Mouse (Mus musculus) gastrocnemius, postnatal 14 days (tissue): ENCODE data around the gene Cd209a. TPM values are rescaled to one million over a fixed set of nuclear protein-coding genes. Genes with fewer than 3 reads are reported as not detected.
"Not testable (repeated sequence)": the region's sequence is repeated elsewhere in the genome, so short reads cannot be mapped to it uniquely, and the experiment has no call there.

Experiments
- DNase-seq: peaks from one replicate; pipeline ENCODE4 v3.0.0; 2021; ENCODE audit warnings: mixed read lengths
- intact Hi-C: fragments of 180-260 bp; cut with DNase I; formaldehyde crosslinking; loops from one replicate; pipeline ENCODE4 v1.15.1; 2025; ENCODE audit warnings: low total_unique reads
- long read RNA-seq, 2 experiments: library from polyadenylated mRNA; stranded (forward); transcript quantifications; one replicate each; pipeline ENCODE4 v2.0.0; 2021
- microRNA-seq, 2 experiments: library from miRNA; unstranded; fragments of <30 nt; microRNA quantifications; one replicate each; pipeline ENCODE4 v1.2.0; 2021
- total RNA-seq, 2 experiments: library from RNA; stranded (reverse); gene quantifications; 2 replicates each; pipeline ENCODE4 v1.2.3; 2021

Gene Cd209a
- total RNA-seq = not detected
- long read RNA-seq, experiment 1 = 0 reads
- long read RNA-seq, experiment 2 = 0 reads

DNA sequence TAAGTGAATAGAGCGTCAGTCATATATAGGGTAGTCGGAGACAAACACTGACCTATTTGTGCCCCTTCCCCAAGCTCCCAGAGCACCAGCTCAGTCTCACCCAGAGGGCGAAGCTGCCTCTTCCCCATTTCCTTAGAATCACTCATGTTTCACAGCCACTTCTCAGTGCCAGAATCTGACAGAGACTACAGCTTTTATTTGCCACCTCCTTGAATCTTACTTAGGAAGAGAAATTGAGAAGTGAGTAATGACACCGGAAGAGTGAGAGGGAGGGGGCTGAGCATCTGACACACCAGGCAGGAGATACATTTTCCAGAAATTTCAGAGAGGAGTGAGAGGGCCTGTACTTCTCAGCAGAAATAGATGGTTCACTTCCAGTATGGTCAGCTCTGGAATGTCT is at the start of gene Cd209a:
TSS of gene Cd209a (minus strand) at position 224 of the 400 bp plus-strand sequence.
- DNase-seq = no peak
- intact Hi-C loops = no loop called here

DNA sequence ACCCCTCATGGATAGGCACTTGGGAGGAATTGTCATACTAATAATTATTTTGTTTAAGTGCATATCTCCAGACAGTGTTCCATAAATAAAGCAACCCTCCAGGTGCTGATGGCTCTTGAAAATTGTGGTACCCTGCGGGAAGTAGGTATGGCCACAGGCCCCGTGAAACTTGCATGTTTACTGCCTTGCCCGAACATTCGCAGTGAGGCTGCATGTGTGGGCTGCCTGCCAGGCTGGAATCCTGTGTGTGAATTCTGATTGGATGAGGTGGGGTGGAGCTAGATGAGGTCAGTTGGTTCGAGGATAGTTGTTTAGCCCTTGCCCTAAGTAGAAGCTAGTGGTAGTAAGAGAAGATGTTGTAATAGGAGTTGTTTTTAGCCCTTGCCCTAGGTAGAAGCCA is 19.9 kb upstream of the Cd209a start:
- intact Hi-C loops, DNase-seq: not testable (repeated sequence)

GRCm38 (mm10) chr8:3754261-3754850 is 5.6 kb upstream of the Cd209a start:
- intact Hi-C loops = no loop called here
- DNase-seq = peak; percentile 79

- DNase-seq = no peak
- intact Hi-C loops = no loop called here
These were observed 11.8 kb downstream of the Cd209a start for GRCm38 (mm10) chr8:3736947-3737346.

DNA sequence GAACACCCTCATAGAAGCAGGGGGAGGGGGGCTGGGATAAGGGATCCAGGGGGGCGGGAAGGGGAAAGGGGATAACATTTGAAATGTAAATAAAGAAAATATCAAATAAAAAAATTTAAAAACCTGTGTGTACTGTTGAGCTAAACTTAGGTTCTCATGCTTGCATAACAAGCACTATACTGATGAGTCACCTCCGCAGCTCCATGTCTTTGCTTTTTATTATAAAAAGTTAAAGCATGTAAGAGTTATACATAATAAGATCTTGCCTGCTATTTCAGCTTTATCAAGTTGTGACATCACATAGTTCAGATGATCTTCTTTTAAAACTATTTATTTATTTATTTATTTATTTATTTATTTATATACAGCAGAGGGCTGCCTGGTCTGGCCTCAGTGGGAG is 13.2 kb downstream of the Cd209a start:
- intact Hi-C loops = no loop called here
- no peak for DNase-seq

- no peak for DNase-seq
- intact Hi-C loops = no loop called here
These were observed 14.7 kb downstream of the Cd209a start for GRCm38 (mm10) chr8:3734084-3734483.

GRCm38 (mm10) chr8:3721041-3721440 is 27.7 kb downstream of the Cd209a start:
- DNase-seq = no peak
- intact Hi-C loops = loop anchor here (5.0 kb wide), 1 partner anchor 236 kb away; no protein-coding TSS in a partner anchor

GRCm38 (mm10) chr8:3720551-3720950 is 28.2 kb downstream of the Cd209a start, which contains the start of gene Clec4g:
Gene Clec4g (minus strand): TSS chr8:3720651.
- DNase-seq = no peak
- intact Hi-C loops = loop anchor here (5.0 kb wide), 1 partner anchor 237 kb away; no protein-coding TSS in a partner anchor

DNA sequence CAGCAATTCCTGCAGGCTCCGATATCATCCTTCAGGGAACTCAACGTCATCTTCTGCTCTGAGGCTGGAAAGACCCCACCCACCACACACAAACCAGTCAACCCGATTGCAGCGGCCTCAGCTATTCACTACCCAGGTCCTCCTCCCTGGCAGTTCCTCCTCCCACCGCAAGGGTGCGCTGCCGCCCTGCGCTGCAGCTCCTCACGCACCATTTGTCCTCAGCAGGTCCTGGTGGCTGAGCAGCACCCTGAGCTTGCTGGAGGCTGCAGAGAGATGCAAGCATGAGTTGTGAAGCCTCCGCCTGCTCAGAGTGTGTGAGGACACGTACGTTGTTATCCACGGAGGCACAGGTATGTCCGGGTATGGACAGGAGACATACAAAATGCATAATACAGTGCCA is 30.2 kb downstream of the Cd209a start:
- intact Hi-C loops = no loop called here
- peak; percentile 58 for DNase-seq

- no peak for DNase-seq
- intact Hi-C loops = no loop called here
These were observed 31.3 kb downstream of the Cd209a start for GRCm38 (mm10) chr8:3717321-3717954.

- no peak for DNase-seq
- intact Hi-C loops = no loop called here
These were observed 37.1 kb downstream of the Cd209a start for GRCm38 (mm10) chr8:3711646-3712045.

DNA sequence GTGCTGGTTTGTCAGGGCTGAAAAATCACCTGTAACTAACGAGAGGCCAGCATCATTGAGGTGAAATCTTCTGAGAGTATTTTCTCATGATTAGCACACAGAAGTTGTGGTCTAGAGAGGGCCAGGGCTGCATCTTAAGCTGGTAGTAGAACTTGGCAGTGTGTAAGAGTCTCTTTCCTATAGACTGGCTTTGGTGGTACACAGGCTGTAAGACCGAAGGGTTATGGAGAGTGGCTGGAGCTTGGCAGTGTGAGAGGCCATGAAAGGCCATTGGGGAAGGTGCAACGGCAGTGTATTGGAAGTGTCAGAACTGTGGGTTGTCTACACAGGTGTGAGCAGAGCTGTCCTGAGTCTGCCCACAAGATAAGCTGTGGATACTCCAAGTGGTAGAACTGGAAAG is 38.5 kb downstream of the Cd209a start:
- intact Hi-C loops = no loop called here
- DNase-seq = no peak

DNA sequence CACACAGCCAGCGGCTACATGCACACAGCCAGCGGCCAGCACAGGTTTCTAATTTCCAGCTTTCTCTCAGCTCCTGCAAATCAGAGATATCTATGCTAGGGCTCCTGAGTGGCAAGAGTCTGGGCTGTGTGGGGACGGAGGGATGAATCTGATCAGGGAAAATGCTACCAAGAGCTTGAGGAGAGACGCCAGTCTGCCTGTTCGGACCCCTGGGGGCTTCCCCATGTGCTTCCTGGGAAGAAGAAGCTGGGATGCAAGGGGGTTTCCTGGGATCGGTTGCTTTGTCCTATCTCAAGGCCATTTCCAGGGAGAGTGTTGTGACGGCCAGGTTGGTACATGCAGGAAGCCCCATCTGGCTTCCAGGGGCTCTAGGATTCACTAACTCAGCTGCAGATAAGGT is 41.2 kb downstream of the Cd209a start:
- no peak for DNase-seq
- intact Hi-C loops = no loop called here

DNA sequence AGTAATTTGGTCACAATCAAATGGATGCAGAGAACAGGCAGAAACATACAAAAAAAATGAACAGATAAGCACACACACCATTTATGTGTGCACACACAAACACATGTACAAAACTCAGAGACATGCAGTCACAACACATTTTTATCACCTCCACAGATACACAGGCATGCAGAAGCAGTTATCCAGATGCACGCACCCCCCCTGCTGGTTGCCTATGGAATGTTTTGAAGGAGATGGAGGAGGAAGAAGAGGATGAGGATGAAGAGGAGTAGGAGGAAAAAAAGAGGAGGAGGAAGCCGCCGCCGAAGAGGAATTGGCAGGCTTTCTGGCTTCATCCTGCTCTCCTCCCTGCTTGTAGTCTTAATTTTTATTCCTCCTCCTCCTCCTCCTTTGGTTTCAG is 43.1 kb downstream of the Cd209a start:
- no peak for DNase-seq
- intact Hi-C loops = no loop called here

DNA sequence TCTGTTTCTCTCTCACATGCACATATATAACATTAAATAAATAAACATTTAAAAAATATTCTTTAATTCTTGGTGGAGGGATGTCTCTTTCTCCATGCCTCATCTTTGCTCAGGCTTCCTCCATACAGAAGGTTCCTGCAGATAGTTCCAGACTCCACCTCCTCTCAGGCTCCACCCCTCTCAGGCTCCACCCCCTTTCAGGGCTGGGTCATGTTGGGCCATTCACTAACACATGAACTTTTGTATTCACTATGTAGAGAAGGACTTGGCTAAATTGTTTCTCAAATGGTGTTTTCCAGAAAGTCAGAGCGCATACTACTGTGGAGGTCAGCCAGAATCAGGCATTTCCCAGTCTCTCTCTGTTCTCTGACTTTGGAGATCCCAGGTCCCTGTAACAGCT is 47.3 kb downstream of the Cd209a start:
- intact Hi-C loops = no loop called here
- no peak for DNase-seq

DNA sequence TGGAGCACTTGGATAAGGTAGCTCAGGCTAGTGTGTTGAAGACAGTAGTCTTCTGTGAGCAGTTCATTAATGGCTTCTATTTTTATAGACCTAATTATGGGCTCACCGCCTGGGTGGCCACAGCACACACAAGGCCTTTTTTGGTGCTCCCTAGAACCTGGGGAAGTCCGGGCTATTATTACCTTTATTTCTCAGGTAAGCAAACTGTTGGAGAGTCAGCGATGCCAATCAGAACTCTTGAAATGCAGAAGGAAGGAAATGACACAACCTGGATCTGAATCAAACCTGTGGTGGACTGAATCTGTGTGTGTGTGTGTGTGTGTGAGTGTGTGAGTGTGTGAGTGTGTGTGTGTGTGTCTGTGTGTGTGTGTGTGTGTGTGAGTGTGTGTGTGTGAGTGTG is 54.7 kb downstream of the Cd209a start, which contains the start of gene Fcer2a:
TSS of gene Fcer2a (minus strand) at position 55 of the 400 bp plus-strand sequence.
- intact Hi-C loops = no loop called here

More for the DNA sequence above, 54.7 kb downstream of the Cd209a start, which contains the start of gene Fcer2a:
- DNase-seq = no peak

Small RNA genes within 50 kb of the gene (microRNA-seq; reads per million reads assigned to microRNA genes)
- gene Gm24934 = 0 reads per million in 2 experiments

Other genes with a start within 250 kb of the Cd209a start
- 10 to 100 TPM; 16.5 to 17.4 TPM for gene Mcoln1, start 248.5 kb downstream of the Cd209a start, total RNA-seq
- gene Pnpla6, start 233.6 kb downstream of the Cd209a start, total RNA-seq = 10 to 100 TPM in 1 of 2 experiments, 1 to 10 TPM in 1; 7.9 to 11.1 TPM
- not detected for gene C330021F23Rik, start 181.0 kb downstream of the Cd209a start, total RNA-seq
- gene Camsap3, start 161.7 kb downstream of the Cd209a start, total RNA-seq = under 1 TPM; 0.55 to 0.78 TPM
- 10 to 100 TPM; 11.0 to 12.5 TPM for gene Xab2, start 127.7 kb downstream of the Cd209a start, total RNA-seq
- gene Pet100, start 127.4 kb downstream of the Cd209a start, total RNA-seq = 10 to 100 TPM; 78.8 to 79.7 TPM
- under 1 TPM in 1 of 2 experiments, not detected in 1; 0.51 TPM for gene Pcp2, start 123.4 kb downstream of the Cd209a start, total RNA-seq
- 1 to 10 TPM; 1.6 to 3.8 TPM for gene Stxbp2, start 118.0 kb downstream of the Cd209a start, total RNA-seq
- gene Retn, start 93.2 kb downstream of the Cd209a start, total RNA-seq = 1 to 10 TPM in 1 of 2 experiments, not detected in 1; 1.2 TPM
- gene Mcemp1, start 83.2 kb downstream of the Cd209a start, total RNA-seq = not detected
- gene Fcor, start 76.6 kb downstream of the Cd209a start, total RNA-seq = 1 to 10 TPM; 1.2 to 3.0 TPM
- 10 to 100 TPM; 20.1 to 20.9 TPM for gene Trappc5, start 72.7 kb downstream of the Cd209a start, total RNA-seq
- gene Fcer2a, start 54.8 kb downstream of the Cd209a start, total RNA-seq = under 1 TPM; 0.91 to 0.94 TPM
- gene Clec4g, start 28.3 kb downstream of the Cd209a start, total RNA-seq = under 1 TPM in 1 of 2 experiments, not detected in 1; 0.14 TPM
- gene Cd209e, start 105.3 kb upstream of the Cd209a start, total RNA-seq = not detected
- gene Cd209d, start 129.6 kb upstream of the Cd209a start, total RNA-seq = under 1 TPM in 1 of 2 experiments, not detected in 1; 0.24 TPM
- 1 to 10 TPM in 1 of 2 experiments, under 1 TPM in 1; 0.86 to 1.7 TPM for gene Cd209b, start 177.9 kb upstream of the Cd209a start, total RNA-seq
- not detected for gene Cd209c, start 205.8 kb upstream of the Cd209a start, total RNA-seq